Mouse (Mus musculus): ENCODE measurements around the gene Rab39b. TPM values are rescaled to one million over a fixed set of nuclear protein-coding genes. Genes with fewer than 3 reads are reported as not detected.

Rab39b gene
- polyA plus RNA-seq (2014; fragmentation: Nextera tagmentation; extraction: Ambion mirVana), result 18.3 and 20.9 TPM in 2 replicates

DNA sequence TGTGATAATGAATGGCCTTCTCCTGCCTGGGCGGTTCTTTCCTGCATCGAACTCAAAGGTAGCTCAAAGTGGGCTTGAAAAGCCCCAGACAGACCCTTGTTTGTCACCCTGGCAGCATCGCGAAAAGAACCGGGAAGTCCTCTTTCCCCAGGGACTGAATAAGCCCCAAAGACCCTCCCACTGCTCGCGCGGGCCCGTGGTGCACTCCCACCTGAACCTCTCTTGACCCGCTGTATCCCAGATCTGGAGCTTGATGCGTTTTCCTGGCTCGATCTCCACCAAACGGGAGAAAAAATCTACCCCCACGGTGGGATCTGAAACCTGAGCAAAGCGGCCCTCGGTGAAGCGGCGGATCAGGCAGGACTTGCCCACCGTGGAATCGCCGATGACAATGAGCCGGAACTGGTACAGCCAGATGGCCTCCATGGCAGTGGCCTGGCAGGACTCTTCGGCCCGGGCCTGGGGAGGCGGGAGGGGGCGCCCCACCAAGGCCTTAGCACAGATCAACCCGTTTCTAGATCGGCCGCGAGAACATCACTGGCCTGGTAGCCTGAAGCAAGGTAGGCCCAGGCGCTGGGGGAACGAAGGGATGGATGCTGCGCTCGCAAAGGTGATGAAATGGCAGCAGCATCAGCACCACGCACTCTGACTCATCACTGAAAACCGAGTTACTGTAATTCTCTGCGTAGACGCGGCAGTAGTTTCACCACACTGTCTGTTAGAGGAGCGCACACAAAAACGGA is at the start of gene Rab39b:
Gene Rab39b (minus strand): TSS at position 650 of the 743 bp plus-strand sequence.
- H3K27ac ChIP-seq, result peak within 1 kb of the TSS; percentile 93
- WGBS, result 17% methylated on average over 39 of the region's 41 CpGs
- peak within 1 kb of the TSS; percentile 77 for H3K9ac ChIP-seq
- no peaks in the 10 kb centered on the region for H3K9me3 ChIP-seq (ENCODE audit: control insufficient read depth, low read length)
- no peaks in the 10 kb centered on the region; the same call in 1 of the 2 replicates for H3K36me3 ChIP-seq (replicated peaks; ENCODE audit: control insufficient read depth, insufficient read depth)
- DNase-seq (ENCODE audit: low spot score) (peak; percentile 75), ATAC-seq (ENCODE audit: low FRiP score) (peak; percentile 97)
- H3K27me3 ChIP-seq (ENCODE audit: control insufficient read depth, insufficient read depth, low read length), result no peaks in the 10 kb centered on the region
- peaks cover 2% of the 10 kb centered on the region; the same call in 1 of the 2 replicates for H3K4me1 ChIP-seq (replicated peaks; ENCODE audit: control insufficient read depth, insufficient read depth, low read length)
- peak within 1 kb of the TSS; percentile 61 for H3K4me3 ChIP-seq (replicated peaks; ENCODE audit: low read length)
- H3K4me2 ChIP-seq (replicated peaks), result peak within 1 kb of the TSS; percentile 54

DNA sequence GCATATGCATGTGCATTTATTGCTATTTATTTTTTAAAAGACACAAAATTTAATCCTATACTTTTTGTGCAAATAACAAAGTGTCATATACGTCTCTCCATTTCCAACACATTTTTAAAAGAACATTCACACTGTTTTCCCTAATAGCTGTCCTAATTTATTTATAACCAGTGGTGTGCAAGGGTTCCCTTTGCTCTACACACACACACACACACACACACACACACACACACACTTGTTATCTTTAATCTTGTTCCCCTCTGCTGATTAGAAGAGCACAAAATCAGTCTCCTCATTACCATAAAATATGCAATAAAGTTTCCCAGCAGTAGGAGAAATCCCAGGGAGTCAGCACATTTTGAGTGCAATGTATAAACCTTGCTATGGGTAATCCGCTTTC is 508 bp upstream of the Rab39b start:
- Histone ChIP-seq H3K9me3 (ENCODE audit: control insufficient read depth, low read length) (no peaks in the 10 kb centered on the region), H3K27ac (no peak overlapping the region), H3K9ac (no peak overlapping the region), H3K4me1 (replicated peaks; ENCODE audit: control insufficient read depth, insufficient read depth, low read length) (peaks cover 2% of the 10 kb centered on the region; the same call in 1 of the 2 replicates), H3K4me2 (replicated peaks) (no peak overlapping the region), H3K36me3 (replicated peaks; ENCODE audit: control insufficient read depth, insufficient read depth) (no peaks in the 10 kb centered on the region; the same call in 1 of the 2 replicates), H3K4me3 (replicated peaks; ENCODE audit: low read length) (no peak overlapping the region), H3K27me3 (ENCODE audit: control insufficient read depth, insufficient read depth, low read length) (no peaks in the 10 kb centered on the region)
- 73% methylated on average over 2 of the region's 2 CpGs for WGBS
- ATAC-seq (ENCODE audit: low FRiP score) (no peak), DNase-seq (ENCODE audit: low spot score) (no peak)

Other genes with a start within 250 kb of the Rab39b start
- gene Fundc2, start 195.8 kb downstream of the Rab39b start, polyA plus RNA-seq (2014; fragmentation: Nextera tagmentation; extraction: Ambion mirVana), result 37.4 and 42.3 TPM in 2 replicates
- gene F8, start 195.6 kb downstream of the Rab39b start, polyA plus RNA-seq (2014; fragmentation: Nextera tagmentation; extraction: Ambion mirVana), result 2.4 and 2.8 TPM in 2 replicates
- 22.8 and 29.4 TPM in 2 replicates for gene Cmc4, start 161.6 kb downstream of the Rab39b start, polyA plus RNA-seq (2014; fragmentation: Nextera tagmentation; extraction: Ambion mirVana)
- 6.2 and 6.5 TPM in 2 replicates for gene Mtcp1, start 161.6 kb downstream of the Rab39b start, polyA plus RNA-seq (2014; fragmentation: Nextera tagmentation; extraction: Ambion mirVana)
- 39.2 and 48.3 TPM in 2 replicates for gene Brcc3, start 161.6 kb downstream of the Rab39b start, polyA plus RNA-seq (2014; fragmentation: Nextera tagmentation; extraction: Ambion mirVana)
- gene Vbp1, start 63.9 kb downstream of the Rab39b start, polyA plus RNA-seq (2014; fragmentation: Nextera tagmentation; extraction: Ambion mirVana), result 340 and 346 TPM in 2 replicates

Measured in hindbrain, embryonic 14.5 days (tissue).